In genomic region chr11:101315082-101315650, GRCm38 (mm10) we compare ENCODE assay signal across 1 mouse cellular context.
TF ChIP-seq lines count a peak whose summit lies in the region.

No protein-coding gene starts in this region.

TF ChIP-seq in MEL, 35 proteins besides CTCF, POLR2A, EP300 and RAD21 (continued from another document):
- TF ChIP-seq RCOR1 (IDR thresholded peaks at IDR 0.05; ENCODE audit: low read depth, low read length), result no peak
- TF ChIP-seq MEF2A (IDR thresholded peaks at IDR 0.05; ENCODE audit: extremely low read depth, insufficient replicate concordance, low read depth, low read length, poor library complexity, severe bottlenecking), result no peak
- no peak for TF ChIP-seq KAT2A (conservative IDR thresholded peaks at IDR 0.05; ENCODE audit: low read depth, low read length)
- TF ChIP-seq E2F4 (IDR thresholded peaks at IDR 0.05; ENCODE audit: borderline replicate concordance, low read depth, low read length), result no peak
- no peak for TF ChIP-seq MXI1 (IDR thresholded peaks at IDR 0.05; ENCODE audit: low read depth, low read length)
- TF ChIP-seq ZNF384 (IDR thresholded peaks at IDR 0.05; ENCODE audit: low read depth, low read length), result peak; percentile 77
